Mouse (Mus musculus) testis, postnatal 14 days (tissue): ENCODE data around the gene Arl4c.
"Not testable (repeated sequence)": the region's sequence is repeated elsewhere in the genome, so short reads cannot be mapped to it uniquely, and the experiment has no call there.

ENCODE experiments used
- DNase-seq: peaks from one replicate; pipeline ENCODE4 v3.0.0; 2021; ENCODE audit warnings: low spot score

The Arl4c gene

DNA sequence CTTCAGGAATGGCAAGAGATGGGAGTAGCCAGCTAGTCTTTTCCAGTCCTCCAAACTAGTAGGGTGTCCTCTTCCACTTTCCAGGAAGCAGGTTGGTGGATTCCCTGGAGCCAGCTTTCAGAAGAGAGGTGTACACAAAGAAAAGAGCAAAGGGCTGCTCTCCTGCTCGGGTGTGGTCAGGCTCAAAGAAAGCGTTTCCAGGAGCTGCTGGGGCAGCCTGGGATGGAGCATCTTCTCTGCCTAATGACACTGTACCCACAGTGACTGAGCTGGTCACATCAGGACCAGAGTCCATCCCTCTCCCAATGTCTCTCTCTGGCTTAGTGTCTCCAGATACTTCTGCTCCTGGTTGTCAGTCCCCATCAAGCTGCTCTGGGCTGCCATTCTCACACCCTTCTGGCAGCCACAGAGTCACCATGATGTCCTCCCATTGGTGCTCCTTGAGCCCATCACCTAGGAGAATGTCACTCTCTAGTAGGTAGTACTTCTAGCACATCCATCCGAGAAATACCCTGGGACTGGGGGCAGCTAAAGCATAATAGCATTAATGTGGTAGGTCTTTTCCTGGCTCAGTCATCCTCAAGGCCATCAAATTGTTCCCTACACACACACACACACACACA, 46.4 kb downstream of the Arl4c start:
- DNase-seq = no peak

DNA sequence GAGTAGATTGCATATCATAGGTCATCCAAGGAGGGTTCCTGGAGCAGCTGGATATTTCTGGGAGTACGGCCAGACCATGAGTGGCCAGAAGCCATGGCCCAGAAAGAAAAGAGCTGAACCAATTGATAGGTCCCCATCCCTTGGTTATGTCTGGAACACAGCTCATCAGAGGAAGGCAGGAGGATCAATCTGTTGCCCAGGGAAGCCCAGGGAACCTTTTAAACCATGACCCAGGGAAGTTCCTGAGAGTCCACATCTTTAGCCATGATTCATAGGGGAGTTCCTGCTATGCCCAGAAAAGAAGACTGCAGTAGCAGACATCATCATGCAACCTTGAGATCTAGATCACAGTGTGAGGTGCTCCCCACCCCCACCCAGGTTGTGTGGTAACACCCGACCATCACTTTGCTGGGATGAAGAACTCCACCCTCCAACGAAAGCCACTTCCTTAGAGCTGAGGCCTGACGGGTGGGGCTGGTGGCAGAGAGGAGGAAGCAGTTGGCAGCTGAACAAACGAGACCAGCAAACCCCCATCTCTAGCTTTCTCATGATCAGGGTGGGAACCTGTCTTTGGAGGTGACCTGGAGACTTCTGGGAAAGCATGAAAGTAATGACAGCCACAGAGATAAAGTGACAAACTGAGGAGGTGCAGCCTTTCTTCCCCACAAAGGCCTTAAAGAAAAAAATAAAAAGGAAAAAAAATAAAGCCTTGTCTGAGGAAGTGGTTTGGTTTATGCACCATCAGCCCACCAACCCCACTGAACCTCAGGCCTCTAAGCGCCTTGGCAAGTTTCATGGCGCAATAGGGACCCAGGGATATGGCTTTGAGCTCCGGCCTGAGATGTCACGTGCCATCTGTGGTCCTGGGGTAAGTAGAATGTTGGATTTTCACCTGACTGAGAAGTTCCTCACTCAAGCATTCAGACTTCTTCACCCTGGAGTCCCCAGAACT, 47.2 kb downstream of the Arl4c start:
- DNase-seq = no peak

DNA sequence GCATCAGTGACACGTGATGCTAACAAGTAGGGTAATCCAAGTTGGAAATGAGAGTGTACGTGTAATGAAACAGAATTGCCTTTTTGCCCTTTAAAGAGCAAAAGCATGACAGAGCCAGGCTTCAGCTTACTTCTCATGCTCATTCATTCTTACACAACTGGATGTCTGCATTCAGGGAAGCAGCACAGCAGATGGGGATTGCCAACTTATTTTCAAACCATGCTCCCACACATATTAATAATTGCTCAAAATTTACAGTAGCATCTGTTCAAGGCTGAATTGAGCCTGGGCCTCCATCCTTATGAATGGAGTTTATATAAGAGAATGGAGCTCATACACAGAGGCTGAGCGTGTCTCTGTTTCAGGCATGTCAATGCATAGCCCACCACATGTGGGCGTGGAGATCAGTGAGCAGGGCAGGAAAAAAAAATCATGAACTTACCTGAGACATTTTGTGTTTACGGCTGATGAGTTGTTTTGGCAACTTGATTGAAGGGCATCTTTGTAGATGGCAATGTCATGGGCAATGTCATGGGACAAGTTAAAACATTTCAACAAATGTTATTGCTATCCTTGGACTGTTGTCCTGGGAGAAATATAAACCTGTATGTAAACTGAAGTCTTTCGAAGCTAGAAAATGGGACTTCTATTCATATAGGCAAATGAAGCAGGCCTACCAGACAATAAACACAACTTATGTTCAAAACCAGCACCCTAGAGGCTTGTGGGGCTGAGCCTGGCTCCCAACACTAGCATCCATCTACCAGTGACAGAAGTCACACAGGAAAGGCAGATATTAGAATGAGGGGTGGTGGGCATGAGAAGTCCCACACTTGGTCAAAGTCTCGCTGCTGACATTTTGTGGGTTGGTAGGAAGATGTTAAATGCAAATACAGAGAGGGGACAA, 48.2 kb downstream of the Arl4c start:
- DNase-seq = no peak

DNA sequence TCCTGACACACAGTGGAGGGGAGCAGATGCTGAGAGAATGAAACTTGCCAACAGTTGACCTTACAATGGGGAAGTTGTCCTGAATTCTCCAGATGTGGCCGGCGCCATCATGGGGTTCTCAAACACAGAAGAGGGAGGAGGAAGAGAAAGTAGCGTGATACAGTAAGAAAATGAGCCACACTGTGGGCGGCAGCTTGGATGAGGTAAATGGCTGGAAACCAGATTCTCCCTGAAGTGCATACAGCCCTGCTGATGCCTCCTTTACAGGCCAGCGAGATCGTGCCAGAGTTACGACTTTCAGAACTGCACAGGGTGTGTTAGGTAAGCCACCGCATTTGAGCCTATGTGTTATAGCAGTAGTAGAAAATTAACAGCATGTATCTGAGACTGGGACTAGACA, 49.3 kb downstream of the Arl4c start:
- no peak for DNase-seq

DNA sequence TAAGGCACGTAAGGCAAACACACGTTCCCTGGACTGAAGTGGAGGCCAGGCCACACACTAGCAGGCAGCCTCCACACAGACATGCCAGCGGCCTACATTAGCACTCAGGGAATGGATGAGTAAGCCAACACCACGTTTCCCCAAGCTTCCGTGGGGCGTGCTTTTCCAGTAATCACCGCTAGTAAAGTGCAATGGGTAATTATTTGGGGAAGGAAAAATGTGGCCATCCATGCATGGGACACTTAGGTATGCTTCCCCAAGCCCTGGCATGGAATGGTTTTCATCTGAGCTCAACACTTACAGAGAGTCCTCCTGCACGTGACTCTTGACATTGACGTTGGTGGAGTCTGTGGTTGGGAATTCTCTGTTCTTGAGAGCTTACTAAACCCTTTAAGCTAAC, 50.4 kb downstream of the Arl4c start:
- no peak for DNase-seq

DNA sequence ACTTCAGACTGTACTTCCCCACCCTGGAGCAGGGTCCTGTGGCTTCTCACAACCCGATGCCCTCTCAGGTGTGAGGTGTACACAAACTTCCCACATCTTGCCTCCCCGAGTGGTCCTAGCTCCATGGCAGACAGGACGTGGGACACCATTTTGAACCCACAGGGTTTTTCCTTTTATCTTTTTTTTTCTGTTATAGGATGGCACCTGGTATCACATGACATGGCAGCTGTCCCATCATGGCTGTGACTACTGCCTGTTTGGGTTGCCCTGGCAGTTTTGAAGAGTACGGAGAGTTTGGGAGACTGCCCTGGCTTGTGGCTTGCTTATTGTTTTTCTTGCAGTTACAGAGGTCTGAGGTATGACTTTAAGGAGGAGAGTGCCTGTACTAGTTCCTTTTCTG, 53.3 kb downstream of the Arl4c start:
- no peak for DNase-seq

DNA sequence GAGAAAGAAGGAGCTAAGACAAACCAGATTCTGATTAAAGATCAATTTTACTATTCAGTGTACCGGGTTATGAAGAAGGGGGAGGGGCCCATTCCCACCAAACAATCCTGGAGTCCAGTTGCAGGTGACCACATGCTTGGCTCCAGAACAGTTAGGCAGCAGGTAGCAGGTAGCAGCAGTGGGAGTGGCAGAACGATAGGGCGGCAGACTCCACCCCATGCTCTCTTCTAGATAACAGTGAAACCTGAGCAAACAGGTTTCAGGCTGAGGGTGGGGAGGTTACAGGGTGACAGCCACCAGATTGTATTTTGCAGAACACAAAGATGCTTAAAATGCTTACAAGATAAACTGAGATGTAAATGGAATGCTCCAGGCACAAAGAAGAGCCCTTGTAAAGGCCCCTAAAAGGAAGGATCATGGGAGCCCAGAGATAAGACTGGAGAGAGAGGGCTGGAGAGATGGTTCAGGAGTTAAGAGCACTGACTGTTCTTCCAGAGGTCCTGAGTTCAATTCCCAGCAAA, 56.4 kb downstream of the Arl4c start:
- DNase-seq = no peak

DNA sequence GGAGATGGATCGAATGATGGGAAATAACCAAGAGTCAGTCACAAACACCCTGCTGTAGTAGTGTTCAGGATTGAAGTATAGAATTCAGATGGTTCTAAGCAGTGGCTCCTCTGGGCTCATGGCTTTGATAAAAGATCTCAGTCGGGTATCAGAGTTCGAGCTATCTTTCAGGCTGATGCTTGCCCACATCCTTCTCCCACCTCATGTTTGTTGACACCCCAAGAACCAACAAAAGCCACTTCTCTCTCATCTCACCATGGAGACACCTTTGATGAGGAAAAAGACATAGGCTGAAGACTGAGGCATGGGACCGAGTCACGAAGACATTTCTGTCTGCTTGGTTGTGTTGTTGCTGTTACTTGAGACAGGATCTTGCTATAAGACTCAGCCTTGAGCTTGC, 57.6 kb downstream of the Arl4c start:
- DNase-seq = no peak

DNA sequence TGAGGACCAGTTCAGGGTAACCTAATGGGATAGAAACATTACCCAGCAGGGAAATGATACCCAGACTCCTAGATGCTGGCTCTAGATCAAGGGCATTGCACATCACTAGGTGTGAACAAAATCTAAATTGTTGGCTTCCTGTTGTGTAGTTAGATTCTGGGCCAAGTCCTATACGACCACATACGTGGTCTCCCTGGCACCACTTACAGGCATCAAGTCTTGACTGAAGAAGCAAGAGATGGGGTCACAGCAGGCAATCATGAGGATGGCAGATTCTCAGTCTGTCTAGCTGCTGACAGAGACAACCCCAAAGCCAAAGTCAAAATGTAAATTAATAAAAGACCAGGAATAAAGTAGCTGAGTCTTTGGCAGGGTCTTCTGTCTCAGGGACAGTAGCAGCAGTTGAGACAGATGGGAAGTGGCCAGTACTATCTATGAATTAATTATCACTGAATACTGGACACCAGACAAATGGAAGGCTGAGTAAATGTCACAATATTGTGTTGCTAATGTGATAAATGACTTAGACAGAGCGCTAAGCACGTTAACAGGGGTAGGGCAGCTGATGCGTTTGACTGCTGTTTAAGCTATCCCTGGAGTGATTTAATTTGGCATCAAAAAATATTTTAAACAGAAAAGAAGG, 58.7 kb downstream of the Arl4c start:
- no peak for DNase-seq

DNA sequence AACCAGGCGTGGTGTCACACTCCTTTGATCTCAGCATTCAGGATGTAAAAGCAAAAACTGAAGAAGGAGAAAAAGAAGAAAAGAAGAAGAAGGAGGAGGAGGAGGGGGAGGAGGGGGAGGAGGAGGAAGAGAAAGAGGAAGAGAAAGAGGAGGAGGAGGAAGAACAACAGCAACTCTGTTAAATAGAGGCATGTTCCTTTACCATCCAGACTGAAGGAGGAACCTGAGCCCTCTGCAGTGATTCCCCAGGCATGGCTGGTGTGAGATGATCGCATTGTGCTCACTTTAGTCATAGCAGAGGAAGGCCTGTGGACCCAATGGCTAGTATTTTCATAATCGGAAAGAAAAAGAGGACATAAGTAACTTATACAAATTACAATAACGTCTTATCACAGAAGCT, 59.3 kb downstream of the Arl4c start:
- DNase-seq = no peak

DNA sequence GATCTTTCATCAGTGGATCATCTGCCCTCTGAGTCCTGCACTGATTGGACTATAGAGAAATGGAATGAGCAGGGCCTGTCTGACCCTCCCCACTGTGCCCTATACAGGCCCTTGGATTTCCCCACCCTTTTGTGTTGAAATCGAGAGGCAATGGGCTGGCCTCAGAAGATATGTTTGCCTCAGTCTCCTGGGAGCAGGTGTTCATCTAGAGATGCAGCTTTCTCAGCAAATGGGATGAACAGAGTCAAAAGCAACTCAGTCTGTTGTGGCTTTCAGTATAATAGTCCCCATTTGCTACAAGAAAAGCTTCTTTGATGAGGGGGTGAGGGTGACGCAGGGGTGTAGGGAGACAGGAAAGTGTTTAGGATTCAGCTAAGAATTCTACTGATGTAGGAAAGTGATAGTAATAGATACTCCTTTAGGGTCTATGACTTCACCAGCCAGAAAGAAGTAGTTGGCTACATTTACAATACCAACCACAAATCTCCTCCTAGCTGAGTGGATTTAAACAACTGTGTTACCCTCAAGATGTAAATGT, 60.3 kb downstream of the Arl4c start:
- no peak for DNase-seq

DNA sequence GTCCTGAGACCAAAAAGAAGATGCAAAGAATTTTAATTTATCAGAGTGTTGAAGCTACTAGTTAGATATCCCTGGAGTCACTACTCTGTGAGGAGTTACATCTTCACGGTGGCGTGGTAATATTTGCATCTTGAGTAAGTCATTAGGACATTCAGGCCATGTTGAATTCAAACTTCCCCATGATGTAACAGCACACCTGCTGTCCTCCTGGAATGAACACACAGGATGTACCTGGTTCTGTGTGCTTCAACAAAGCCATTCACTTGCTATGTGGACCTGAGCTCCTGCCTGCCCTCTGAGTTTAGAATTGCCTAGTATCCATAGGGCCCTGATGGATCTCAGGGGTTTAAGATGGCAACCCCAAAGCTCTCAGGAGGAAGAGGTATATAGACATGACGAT, 60.8 kb downstream of the Arl4c start:
- no peak for DNase-seq

DNA sequence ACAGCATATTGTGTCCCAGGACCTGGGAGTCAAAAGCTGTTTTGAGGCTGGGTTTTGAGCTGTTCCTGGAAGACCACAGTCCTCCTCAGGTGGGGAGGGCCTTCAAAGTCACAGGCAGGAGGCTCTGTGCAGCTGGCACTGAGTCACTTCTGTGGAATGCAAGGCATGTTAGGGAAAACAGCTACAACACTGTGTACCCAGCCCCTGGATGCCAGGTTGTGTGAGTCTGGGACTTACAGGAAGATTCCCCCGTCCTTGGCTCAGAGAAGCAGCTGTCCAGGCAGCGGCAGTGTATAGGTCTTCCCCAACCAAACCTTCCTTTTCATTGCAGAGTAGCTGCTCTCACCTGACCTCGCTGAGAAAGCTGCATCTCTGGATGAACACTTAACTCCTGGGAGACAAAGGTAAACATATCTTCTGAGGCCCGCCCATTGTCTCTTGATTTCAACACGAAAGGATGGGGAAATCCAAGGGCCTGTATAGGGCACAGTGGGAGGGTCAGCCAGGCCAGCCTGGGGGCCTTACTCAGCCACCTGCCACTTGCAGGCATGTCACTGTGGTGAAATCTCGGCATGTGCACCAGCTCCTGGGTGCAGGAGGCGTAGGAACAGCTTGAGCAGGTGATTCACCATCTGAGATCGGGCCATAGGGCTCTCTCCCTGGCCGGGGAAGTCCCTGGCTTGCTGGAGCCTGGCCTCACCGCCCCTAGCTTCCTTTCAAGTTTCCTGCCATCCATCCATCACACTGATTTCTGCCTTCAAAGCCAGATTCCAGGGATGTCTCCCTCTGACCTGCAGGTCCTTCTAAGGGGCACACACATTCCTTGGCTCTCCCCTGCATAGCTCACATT, 62.4 kb downstream of the Arl4c start:
- no peak for DNase-seq

DNA sequence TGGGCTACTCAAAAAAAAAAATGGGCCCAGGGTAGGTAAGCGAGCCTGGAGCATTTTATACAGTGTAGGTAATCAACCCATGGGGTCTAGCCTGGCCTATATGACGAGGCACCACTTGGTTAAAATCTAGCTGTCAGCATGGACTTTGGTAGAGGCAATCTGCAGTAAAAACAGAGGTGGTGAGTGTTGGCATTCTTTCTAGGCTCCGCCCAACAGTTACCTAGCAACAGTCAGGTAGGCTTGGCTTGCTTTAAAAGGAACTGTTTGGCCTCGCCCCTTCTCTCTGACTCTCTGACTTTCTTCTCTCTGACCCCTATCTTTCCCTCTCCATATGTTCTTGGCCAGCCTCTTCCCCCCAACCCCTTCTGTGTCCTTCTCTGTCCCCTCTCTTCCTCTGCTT, 63.4 kb downstream of the Arl4c start:
- no peak for DNase-seq

DNA sequence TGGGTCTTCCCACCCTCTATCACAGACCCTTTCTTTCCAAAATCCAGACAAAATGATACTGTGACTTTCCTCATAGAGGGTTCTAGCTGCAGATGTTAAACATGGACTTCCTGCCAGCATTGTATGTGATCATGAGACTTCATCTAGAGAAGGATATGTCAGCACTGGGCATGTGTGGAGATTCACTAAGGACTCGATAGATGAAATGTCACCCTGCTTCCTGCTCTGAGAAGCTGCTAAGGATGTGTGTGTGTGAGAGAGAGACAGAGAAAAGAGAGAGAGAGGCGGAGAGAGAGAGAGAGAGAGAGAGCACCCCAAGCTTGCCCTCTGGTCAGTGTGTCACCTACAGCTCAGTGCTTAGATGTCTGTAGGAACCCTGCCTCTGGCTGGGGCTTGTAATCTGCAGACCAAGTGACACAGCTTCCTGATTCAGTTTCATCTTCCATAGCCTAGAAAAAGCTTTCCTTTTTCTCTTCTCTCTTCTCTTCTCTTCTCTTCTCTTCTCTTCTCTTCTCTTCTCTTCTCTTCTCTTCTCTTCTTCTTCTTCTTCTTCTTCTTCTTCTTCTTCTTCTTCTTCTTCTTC, 65.4 kb downstream of the Arl4c start:
- DNase-seq = not testable (repeated sequence)

DNA sequence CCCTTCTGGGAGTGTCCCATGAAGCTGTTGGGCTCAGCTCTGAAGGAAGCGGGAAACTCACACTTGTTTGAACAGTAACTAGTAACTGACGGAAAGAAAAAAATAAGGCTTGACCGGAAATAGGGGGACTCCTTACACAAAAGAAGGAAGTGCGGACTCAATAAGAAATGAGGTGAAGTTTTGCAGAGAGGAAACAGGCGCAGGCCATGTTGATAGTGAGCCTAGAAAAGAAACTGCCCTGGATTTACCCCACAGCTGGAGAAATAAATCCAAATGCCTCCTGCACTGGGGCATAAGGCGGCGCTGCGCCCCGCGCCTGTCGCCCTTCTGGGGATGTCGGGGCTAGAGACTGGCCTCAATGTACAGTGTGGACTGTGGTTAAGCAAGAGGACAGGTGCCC, 66.4 kb downstream of the Arl4c start:
- no peak for DNase-seq

DNA sequence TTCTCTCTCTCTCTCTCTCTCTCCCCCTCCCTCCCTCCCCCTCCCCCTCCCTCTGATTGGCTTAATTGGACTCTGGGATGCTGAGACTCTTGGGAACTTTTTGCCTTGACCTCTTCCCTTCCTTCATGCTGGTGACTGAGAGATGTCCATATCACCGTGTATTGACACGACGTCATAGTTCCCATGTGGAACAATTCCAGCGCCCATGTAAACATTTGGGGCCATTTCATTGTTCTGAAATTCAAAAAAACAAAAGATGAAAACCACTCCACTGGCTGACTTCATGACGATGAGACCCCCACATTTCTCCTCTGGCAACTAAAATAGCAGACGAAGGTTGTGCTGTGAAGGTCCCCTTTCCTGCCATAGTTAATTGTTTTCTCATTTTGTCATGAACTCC, 69.2 kb downstream of the Arl4c start:
- no peak for DNase-seq

DNA sequence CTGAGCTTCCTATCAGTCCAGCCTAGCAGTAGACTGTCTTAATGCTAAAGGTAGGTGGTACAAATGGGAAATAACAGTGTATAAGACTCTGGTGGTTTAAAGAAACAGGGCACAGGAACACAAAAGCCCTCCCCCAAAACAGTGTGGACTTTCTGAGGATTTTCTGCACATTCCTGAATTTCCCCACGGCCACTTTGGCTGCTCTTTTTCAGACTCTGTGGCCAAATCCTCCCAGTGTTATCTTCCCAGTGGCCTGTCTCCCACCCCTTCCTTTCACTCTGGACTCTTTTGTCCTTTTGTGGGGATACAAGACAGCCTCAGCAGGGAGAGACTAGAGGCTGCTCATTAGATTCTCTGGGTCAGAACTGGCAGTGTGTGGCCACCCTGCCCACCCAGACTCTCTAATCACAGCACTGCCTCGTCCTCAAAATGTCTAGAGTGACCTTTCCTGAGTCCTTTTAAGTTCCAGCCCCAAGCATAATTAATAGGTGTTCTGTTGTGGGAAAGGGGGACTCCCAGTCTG, 72.0 kb downstream of the Arl4c start:
- DNase-seq = no peak

DNA sequence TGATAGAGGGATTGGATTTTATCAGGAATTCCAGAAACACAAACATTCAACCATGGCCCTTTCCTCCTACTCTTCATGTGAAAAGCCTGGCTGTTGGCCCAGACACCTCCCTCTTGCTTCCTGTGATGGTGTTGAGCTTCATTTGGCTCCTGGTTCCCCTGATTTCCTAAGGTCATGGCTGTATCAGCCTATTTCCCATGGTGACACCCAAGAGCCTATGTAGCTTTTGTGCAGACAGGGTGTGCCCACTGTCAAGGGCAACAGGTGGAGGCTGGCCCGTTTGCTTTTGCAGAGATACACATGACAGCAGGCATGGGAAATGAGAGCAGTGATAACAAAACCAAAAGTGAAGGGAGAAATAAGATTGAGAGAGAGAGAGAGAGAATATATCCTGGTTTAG, 76.8 kb downstream of the Arl4c start:
- DNase-seq = no peak

DNA sequence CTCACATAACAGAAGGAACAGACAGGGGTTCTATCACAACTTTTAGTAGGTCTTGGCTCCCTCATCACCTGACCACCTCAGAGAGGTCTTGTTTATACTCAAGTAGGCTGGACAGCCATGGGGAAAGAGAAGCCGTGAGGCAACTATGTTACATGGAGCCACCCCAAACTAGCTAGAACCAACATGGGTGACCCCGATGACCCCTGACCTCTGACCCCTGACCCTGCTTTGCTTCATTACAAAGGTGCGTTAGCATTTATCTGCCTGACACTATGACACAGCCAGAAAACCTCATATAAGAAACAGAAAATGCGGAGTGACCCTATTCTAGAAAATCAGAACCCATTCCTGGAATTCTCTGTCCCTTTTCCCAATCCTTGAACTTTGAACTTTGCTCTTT, 77.6 kb downstream of the Arl4c start:
- no peak for DNase-seq
